Mouse (Mus musculus) heart, postnatal 25 days (tissue): Measurements from ENCODE around the gene Nfkbib. TPM values are rescaled to one million over a fixed set of nuclear protein-coding genes. Genes with fewer than 3 reads are reported as not detected.
A peak's percentile ranks its signal among the peaks of the same experiment; 100 is the strongest.

ENCODE experiments used
- DNase-seq: peaks from one replicate; pipeline ENCODE4 v3.0.0; 2022; ENCODE audit warnings: low spot score
- intact Hi-C: fragments of 180-260 bp; cut with DNase I; formaldehyde crosslinking; loops from one replicate; pipeline ENCODE4 v1.15.1; 2025
- total RNA-seq, 2 experiments: library from RNA; stranded (reverse); gene quantifications; 2 replicates each; pipeline ENCODE4 v1.2.3; 2021

Gene Nfkbib
- total RNA-seq, 2 experiments from 2014 or later, result 22.1 to 22.9 TPM

DNA sequence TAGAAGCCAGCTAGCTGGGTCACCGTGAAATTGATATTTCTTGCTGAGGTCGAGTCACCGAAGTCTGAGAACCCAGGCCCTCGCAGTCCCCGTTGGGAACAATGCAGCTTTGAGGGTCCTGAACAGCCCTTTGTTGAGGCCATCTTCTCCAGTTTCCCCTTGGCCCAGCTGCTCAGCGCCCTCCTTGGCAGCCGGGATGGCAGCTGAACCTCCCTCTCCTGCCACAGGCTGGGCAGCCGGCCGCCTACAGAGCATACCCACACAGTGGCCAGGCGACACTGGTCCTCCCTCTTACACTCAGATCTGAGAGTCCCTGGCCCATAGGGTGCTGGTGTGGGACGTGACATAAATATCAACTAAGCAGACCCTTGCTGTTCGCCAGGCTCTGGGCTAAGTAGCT lies 6.9 kb upstream of the Nfkbib start:
- intact Hi-C loops, result loop anchor here (5.0 kb wide), 1 partner anchor 203 kb away; no protein-coding TSS in a partner anchor
- DNase-seq, result no peak

GRCm38 (mm10) chr7:28773163-28773562 lies 5.9 kb upstream of the Nfkbib start:
- no peak for DNase-seq
- intact Hi-C loops, result loop anchor here (5.0 kb wide), 1 partner anchor 204 kb away; no protein-coding TSS in a partner anchor

DNA sequence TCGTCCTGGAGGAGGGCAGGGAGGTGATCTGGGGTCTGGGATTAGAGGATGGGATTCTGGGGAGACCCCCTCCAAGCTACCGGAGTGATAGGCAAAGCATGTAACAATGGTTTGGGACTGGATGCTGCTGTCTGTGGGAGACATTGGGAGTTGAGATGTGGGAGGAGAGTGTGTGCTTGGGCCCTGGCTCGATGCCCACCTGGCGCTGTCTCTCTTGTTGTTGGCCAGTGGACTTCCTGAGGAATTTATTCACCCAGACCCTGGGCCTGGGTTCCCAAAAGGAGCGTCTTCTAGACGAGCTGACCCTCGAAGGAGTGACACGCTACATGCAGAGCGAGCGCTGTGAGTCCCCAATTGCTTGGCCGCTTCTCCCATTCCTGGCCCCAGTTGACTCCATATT lies 4.6 kb upstream of the Nfkbib start:
- intact Hi-C loops, result loop anchor here (5.0 kb wide), 1 partner anchor 205 kb away; no protein-coding TSS in a partner anchor
- no peak for DNase-seq

- DNase-seq, result no peak
- intact Hi-C loops, result loop anchor here (5.0 kb wide), 1 partner anchor 207 kb away; no protein-coding TSS in a partner anchor
Observed at GRCm38 (mm10) chr7:28770309-28770708, 3.0 kb upstream of the Nfkbib start.

GRCm38 (mm10) chr7:28769414-28769958 lies 2.2 kb upstream of the Nfkbib start:
- DNase-seq, result no peak
- intact Hi-C loops, result no loop called here

DNA sequence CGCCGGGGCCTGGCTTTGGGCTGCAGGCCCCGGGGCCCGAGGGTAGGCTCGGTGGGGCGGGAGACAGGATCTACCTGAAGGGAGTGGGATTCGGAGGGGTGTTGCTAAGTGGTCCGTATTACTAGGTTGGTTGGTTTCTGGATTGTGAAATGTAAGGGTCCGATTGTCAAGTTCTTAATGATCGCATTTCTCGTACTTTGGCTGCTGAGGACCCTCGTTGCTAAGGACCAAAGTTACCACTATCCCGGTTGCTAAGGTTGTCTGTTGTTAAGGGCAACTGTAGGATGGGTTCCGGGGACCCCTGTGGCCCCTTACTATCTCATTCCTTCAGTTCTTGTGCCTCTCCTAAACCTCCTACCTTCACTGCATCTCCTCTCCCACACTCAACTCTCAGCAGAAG lies 402 bp downstream of the Nfkbib start:
- no peak for DNase-seq
- intact Hi-C loops, result no loop called here

DNA sequence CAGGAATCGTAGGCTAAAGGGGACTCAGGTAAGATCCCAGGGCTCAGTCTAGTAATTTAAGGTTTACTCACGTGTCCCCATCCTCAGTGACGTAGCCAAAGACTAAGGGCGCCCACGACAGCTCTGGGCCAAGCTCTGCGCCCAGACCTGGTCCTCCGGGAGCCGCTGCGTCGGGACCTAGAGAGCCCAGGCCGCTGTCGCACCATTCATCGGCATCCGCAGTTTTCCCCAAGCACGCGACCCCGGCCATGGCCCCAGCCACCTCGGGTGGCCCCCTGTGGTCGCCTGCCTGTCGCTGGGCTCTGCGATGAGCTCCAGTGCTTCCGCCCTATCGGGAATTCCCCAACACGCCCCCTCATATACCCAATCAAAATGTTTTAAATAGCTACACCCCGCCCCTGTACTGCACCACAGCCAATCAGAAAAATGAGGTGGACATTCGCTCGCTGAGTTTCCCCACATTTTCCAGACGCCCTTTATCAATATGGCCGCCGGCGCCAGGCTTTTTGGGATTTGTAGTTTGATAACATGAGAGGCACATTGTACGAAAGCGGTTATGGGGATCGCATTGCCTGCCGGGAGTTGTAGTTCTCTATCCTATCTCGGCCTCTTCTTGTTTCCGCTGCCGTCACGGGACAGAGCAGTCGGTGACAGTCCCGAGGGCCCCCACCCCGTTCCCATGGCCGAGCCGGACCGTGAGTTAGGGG lies 986 bp downstream of the Nfkbib start, which contains the start of gene Sirt2:
Gene Sirt2 (plus strand): TSS at position 563 of the 707 bp plus-strand sequence.
- intact Hi-C loops, result no loop called here
- DNase-seq, result peak; percentile 99

- intact Hi-C loops, result loop anchor here (2.0 kb wide), 1 partner anchor 22 kb away; no protein-coding TSS in a partner anchor
- DNase-seq, result no peak
Observed at GRCm38 (mm10) chr7:28765211-28765610, 2.1 kb downstream of the Nfkbib start.

- no peak for DNase-seq
- intact Hi-C loops, result loop anchor here (5.0 kb wide), 1 partner anchor 755 kb away; the partner anchor contains the start of gene Sipa1l3
Observed at GRCm38 (mm10) chr7:28761907-28762306, 5.4 kb downstream of the Nfkbib start.

DNA sequence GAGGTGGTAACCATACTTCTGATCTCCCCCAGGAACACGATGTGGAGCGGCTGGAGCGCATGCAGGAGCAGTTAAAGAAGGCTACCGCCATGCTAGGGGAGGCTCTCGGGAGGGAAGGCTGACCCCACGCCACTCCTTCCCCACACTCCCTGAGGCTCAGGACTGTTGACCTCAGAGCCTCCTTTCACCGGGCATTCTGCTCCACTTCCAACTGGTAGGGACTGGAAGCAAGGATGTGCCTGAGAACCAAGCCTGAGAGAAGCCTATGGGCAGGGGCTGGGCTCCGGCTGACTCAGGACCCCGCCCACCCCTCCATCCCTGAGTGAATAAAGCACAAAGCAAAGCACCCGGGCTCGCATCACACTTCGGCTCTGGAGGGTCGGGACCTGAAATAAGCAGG lies 8.7 kb downstream of the Nfkbib start:
- no peak for DNase-seq
- intact Hi-C loops, result no loop called here

DNA sequence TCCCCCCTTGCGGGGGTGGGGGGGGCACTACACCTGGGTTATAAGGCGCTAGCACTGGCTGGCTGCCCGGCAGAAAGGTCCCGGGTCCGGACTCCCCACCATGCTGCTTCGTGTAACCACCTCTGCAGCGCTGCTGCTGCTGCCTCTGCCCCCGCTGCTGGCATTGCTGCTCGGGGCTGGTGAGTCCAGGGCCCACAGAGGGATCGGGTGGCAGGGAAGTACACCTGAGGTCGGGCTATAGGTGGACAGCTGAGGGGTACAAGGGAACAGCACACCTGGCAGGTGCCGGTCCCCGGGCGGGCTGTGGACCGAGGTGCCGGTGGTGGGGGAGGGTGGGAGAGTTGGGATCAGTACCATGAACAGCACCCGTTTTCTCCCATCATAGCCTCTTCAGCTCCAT lies 11.2 kb downstream of the Nfkbib start, which contains the start of gene Ccer2:
Gene Ccer2 (plus strand): TSS at position 96 of the 400 bp plus-strand sequence.
- intact Hi-C loops, result no loop called here
- DNase-seq, result no peak

- no peak for DNase-seq
- intact Hi-C loops, result no loop called here
Observed at GRCm38 (mm10) chr7:28749935-28750334, 17.4 kb downstream of the Nfkbib start.

- peak; percentile 93 for DNase-seq
- intact Hi-C loops, result loop anchor here (2.0 kb wide), 1 partner anchor 23 kb away; no protein-coding TSS in a partner anchor
Observed at GRCm38 (mm10) chr7:28741709-28742438, 25.4 kb downstream of the Nfkbib start, which contains the start of the genes Mrps12 and Sars2. TSS of gene Mrps12 (minus strand) at chr7:28741820. TSS of gene Sars2 (plus strand) at chr7:28741992.

DNA sequence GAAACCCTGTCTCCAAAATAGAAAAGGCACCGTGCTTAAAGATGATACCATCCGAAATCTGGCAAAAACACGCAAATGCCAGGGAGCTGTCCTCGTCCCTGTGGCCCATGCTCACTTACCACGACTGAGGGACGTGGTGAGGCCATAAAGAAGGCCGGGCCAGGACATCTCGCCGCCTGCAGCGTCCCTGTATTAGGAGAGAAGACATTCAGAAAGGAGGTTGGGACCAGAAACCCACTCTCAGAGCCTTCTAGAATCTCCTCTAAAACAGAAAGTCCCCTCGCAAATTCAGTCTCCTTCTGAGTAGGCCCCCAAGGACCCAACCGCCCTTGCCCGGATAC lies 26.0 kb downstream of the Nfkbib start:
- intact Hi-C loops, result no loop called here

GRCm38 (mm10) chr7:28740949-28741348 lies 26.4 kb downstream of the Nfkbib start:
- no peak for DNase-seq
- intact Hi-C loops, result no loop called here

More for the DNA sequence above, 26.0 kb downstream of the Nfkbib start:
- no peak for DNase-seq

- intact Hi-C loops, result no loop called here
- no peak for DNase-seq
Observed at GRCm38 (mm10) chr7:28739829-28740228, 27.5 kb downstream of the Nfkbib start.

GRCm38 (mm10) chr7:28735701-28736100 lies 31.6 kb downstream of the Nfkbib start:
- intact Hi-C loops, result no loop called here
- no peak for DNase-seq

DNA sequence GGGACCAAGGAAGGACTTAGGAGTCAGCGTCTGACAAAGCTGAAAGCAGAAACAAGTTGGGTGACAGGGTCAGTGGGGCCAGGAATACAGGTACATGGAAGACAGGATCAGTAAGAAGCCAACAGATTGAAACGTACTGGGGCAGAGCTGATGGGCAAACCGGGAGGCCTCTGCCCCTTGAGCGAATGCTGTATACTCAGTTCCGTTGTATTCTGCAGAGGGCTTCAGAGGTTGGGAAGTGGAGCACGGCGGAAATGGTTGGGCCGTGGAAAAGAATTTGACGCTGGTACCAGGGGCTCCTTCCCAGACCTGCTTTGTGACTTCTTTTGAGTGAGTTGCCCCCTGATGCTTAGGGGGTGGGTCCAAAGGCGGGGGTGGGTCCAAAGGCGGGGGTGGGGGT lies 34.1 kb downstream of the Nfkbib start:
- intact Hi-C loops, result no loop called here
- no peak for DNase-seq

DNA sequence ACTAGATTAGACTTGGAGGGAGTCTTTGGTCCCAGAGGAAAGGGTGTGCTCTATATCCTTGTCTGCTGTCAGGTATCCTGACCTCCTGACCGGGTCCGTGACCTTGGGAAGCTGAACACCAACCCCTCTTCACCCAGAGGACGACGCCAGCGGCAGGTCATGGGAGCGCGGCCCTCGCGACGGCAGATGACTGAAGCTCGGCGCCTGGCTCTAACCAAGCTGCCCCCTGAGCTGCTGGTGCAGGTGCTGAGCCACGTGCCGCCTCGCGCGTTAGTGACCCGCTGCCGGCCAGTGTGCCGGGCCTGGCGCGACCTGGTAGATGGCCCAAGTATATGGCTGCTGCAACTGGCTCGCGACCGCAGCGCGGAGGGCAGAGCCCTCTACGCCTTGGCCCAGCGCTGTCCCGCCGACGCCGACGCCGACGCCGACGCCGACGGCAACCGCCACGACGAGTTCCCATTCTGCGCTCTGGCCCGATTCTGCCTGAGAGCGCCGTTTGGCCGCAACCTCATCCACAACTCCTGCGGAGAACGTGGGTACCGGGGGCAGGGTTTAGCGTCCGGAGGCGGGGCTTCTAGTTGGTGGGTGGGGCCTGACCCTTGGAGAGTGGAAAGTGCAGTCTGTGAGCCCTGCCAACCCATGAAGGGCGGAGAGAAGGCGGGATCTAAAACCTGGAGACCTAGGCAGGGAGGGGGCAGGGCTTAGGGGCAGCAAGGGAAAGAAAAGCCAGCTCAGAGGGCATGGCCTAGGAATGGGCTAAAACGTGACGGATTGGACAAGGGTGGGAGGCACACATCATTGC lies 34.8 kb downstream of the Nfkbib start:
- DNase-seq, result peak; percentile 46
- intact Hi-C loops, result no loop called here
